Mouse (Mus musculus) stomach, embryonic 15.5 days (tissue): ENCODE results near the gene Gnptab. TPM values are rescaled to one million over a fixed set of nuclear protein-coding genes. Genes with fewer than 3 reads are reported as not detected.
A peak's percentile ranks its signal among the peaks of the same experiment; 100 is the strongest.

Source experiments
- ATAC-seq: fragments of 200-750 bp; cut with Nextera tagmentation; 2 replicates; pipeline ENCODE4 v1.8.0; 2017; ENCODE audit warnings: low read depth, moderate number of reproducible peaks, moderate TSS enrichment; ENCODE audit not compliant: insufficient read depth, low FRiP score
- H3K27ac ChIP-seq: fragments of 300-500 bp; sonication (generic); 2 replicates; pipeline ENCODE4 v1.5.1; 2015; ENCODE audit warnings: mild to moderate bottlenecking, inconsistent platforms
- H3K27me3 ChIP-seq: fragments of 300-500 bp; sonication (generic); replicated peaks from 2 replicates; pipeline ENCODE4 v1.6.1; 2015; ENCODE audit warnings: inconsistent platforms
- H3K36me3 ChIP-seq: fragments of 300-500 bp; sonication (generic); 2 replicates; pipeline ENCODE4 v1.6.1; 2015; ENCODE audit warnings: inconsistent platforms
- H3K4me1 ChIP-seq: fragments of 300-500 bp; sonication (generic); 2 replicates; pipeline ENCODE4 v1.6.1; 2015; ENCODE audit warnings: inconsistent platforms
- H3K4me2 ChIP-seq: fragments of 300-500 bp; sonication (generic); 2 replicates; pipeline ENCODE4 v1.6.1; 2015; ENCODE audit warnings: mild to moderate bottlenecking, inconsistent platforms
- H3K4me3 ChIP-seq: fragments of 300-500 bp; sonication (generic); replicated peaks from 2 replicates; pipeline ENCODE4 v1.5.1; 2015; ENCODE audit warnings: inconsistent platforms
- H3K9ac ChIP-seq: fragments of 300-500 bp; sonication (generic); 2 replicates; pipeline ENCODE4 v1.6.1; 2015; ENCODE audit warnings: inconsistent platforms
- H3K9me3 ChIP-seq: fragments of 300-500 bp; sonication (generic); 2 replicates; pipeline ENCODE4 v1.6.1; 2016; ENCODE audit warnings: inconsistent platforms
- WGBS: fragments of 180-500 bp; shearing (Covaris S2); methylation state at CpG from one replicate; pipeline ENCODE4 v1.1.7; 2015; 5-methylcytosine and 5-hydroxymethylcytosine counted together
- polyA plus RNA-seq: library from polyadenylated mRNA; unstranded; fragments of >200 nt; fragmentation: Nextera tagmentation; extraction: Ambion mirVana; gene quantifications from 2 replicates; pipeline ENCODE4 v1.2.1, GENCODE M21; 2015

The Gnptab gene
- polyA plus RNA-seq, result 9.9 and 11.6 TPM in 2 replicates

DNA sequence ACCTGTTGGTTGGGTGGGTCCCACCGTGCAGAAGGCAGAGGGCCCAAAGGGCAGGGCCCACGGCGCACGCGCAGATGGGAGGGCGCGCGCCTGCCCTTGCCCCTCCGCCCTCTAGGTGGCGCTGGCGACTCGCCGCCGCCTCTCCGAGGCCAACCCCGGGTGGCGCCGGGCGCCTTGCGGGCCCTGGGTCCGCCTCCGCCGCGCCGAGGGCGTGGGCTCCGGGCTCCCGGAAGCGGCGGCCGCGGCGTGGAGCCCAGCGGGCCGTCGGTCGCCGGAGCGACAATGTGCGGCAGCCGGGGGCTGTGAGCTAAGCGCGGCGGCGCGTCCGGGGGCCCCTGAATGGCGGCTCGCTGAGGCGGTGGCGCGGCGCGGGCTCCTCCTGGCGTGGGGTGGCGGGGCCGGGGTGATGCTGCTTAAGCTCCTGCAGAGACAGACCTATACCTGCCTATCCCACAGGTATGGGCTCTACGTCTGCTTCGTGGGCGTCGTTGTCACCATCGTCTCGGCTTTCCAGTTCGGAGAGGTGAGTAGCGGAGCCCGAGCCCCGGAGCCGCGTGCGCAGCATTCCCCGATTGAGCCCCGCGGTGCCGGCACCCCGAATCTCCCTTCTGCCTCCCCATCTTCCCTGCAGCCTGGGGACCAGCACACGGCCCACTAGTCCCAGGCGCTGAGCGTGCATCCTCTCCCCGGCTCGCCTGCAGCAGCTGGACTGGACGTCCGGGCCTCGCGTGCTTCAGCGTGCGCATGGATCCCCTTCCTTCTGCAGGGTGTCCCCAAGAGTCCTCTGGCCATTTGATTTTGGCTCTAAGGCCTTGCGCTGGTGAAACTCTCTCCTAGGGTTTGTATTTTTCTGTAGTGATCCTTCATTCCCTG, at the start of gene Gnptab, which contains the start of gene Dram1:
Gnptab (plus strand) TSS at position 120 of the 873 bp plus-strand sequence.
Dram1 (minus strand) TSS at position 68 of the 873 bp plus-strand sequence.
- H3K4me2 ChIP-seq, result peak within 1 kb of the TSS; percentile 88
- ATAC-seq, result peak; percentile 88
- under 1% methylated on average over 87 of the region's 87 CpGs for WGBS
- H3K9ac ChIP-seq, result peak within 1 kb of the TSS; percentile 57
- peak within 1 kb of the TSS; percentile 52 for H3K27ac ChIP-seq
- no peaks in the 10 kb centered on the region for H3K36me3 ChIP-seq
- H3K4me1 ChIP-seq, result peaks cover 9% of the 10 kb centered on the region
- peak within 1 kb of the TSS; percentile 85 for H3K4me3 ChIP-seq
- no peaks in the 10 kb centered on the region for H3K27me3 ChIP-seq
- H3K9me3 ChIP-seq, result no peaks in the 10 kb centered on the region

GRCm38 (mm10) chr10:88330695-88331094, 48.2 kb upstream of the Gnptab start:
- no peaks in the 10 kb centered on the region for H3K36me3 ChIP-seq
- no peak overlapping the region for H3K4me3 ChIP-seq
- no peak overlapping the region for H3K9ac ChIP-seq
- H3K27ac ChIP-seq, result no peak overlapping the region
- H3K9me3 ChIP-seq, result no peaks in the 10 kb centered on the region
- ATAC-seq, result no peak
- H3K4me1 ChIP-seq, result no peaks in the 10 kb centered on the region
- no peak overlapping the region for H3K4me2 ChIP-seq
- 20% methylated on average over 5 of the region's 5 CpGs for WGBS
- no peaks in the 10 kb centered on the region for H3K27me3 ChIP-seq

DNA sequence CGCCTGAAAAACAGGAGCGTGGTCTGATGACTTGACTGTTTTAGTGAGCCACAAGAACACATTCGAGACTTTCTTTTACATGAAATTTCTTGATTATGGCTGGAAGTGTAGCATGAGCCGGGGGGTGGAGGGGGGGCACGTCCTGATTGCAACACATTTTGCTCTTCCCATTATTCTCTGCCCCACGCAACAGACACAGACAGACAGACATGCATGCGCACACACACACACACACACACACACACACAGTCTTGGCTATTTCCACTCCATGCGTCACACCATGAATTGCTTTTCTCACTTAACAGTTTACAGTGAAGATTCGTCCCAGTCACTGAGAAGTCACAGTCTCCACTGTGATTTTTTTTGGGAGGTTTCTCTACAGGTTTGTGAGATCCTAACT, 38.3 kb upstream of the Gnptab start:
- no peak for ATAC-seq
- Histone ChIP-seq H3K4me2 (no peak overlapping the region), H3K36me3 (no peaks in the 10 kb centered on the region), H3K9me3 (no peaks in the 10 kb centered on the region), H3K4me3 (no peak overlapping the region), H3K27me3 (no peaks in the 10 kb centered on the region), H3K4me1 (no peaks in the 10 kb centered on the region), H3K9ac (no peak overlapping the region), H3K27ac (0 out of 2 replicates have a peak overlapping the region, but pooled peaks have one; percentile 31)
- 78% methylated on average over 9 of the region's 9 CpGs for WGBS

- H3K36me3 ChIP-seq, result no peaks in the 10 kb centered on the region
- H3K9ac ChIP-seq, result no peak overlapping the region
- no peaks in the 10 kb centered on the region for H3K4me1 ChIP-seq
- no peak overlapping the region for H3K4me3 ChIP-seq
- ATAC-seq, result peak; percentile 79
- no peak overlapping the region for H3K4me2 ChIP-seq
- no peaks in the 10 kb centered on the region for H3K9me3 ChIP-seq
- WGBS, result 66% methylated on average over 6 of the region's 6 CpGs
- 0 out of 2 replicates have a peak overlapping the region, but pooled peaks have one; percentile 31 for H3K27ac ChIP-seq
- no peaks in the 10 kb centered on the region for H3K27me3 ChIP-seq
Measured at GRCm38 (mm10) chr10:88341368-88341767, 37.6 kb upstream of the Gnptab start.

GRCm38 (mm10) chr10:88345899-88346401, 33.0 kb upstream of the Gnptab start:
- H3K4me2 ChIP-seq, result peak overlapping the region; percentile 20; the same call in 1 of the 2 replicates
- peaks cover 2% of the 10 kb centered on the region; the same call in 1 of the 2 replicates for H3K4me1 ChIP-seq
- no peaks in the 10 kb centered on the region for H3K9me3 ChIP-seq
- peak overlapping the region; percentile 67 for H3K27ac ChIP-seq
- H3K9ac ChIP-seq, result no peak overlapping the region
- H3K36me3 ChIP-seq, result no peaks in the 10 kb centered on the region
- H3K27me3 ChIP-seq, result no peaks in the 10 kb centered on the region
- no peak overlapping the region for H3K4me3 ChIP-seq
- no peak for ATAC-seq
- WGBS, result 56% methylated on average over 11 of the region's 11 CpGs

DNA sequence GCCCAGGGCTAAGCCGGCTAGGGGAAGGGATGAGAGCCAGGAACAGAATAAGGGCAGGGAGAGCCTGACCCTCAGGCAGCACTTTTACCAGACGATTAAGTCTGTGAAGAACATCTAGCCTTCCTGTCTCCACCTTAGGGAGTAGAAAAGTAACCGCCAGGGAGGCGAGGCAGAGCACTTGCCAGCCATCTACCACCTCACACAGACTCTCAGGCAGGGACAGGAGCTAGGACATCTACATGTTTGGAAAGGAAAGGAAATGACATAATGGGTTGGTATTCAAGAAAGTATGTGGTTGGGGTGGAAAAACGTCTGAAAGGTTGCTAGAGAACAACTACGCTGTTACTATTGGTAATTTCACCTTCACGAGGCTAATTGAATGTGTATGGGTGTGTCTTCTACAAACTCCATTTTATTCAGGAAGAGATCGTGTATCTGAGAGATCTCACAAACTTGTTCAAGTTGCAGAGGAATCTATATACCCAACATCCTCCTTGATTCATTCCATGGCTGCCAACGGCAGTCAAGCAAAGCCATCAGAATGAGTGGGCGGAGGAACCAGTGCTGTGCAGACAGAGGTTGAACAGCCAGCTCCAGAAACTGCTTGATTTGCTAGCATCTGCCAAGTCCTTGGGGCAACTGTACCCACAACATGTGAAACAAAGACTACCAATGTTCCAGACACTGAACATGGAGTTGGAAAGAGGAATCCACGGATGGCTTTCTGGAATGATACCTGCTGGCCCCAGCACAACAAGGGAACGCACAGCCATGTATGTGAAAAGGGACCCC, 32.3 kb upstream of the Gnptab start:
- 73% methylated on average over 12 of the region's 12 CpGs for WGBS
- H3K4me3 ChIP-seq, result no peak overlapping the region
- no peak overlapping the region for H3K9ac ChIP-seq
- no peaks in the 10 kb centered on the region for H3K27me3 ChIP-seq
- H3K36me3 ChIP-seq, result no peaks in the 10 kb centered on the region
- H3K4me2 ChIP-seq, result peak overlapping the region; percentile 20; the same call in 1 of the 2 replicates
- ATAC-seq, result no peak
- H3K9me3 ChIP-seq, result no peaks in the 10 kb centered on the region
- H3K4me1 ChIP-seq, result peaks cover 2% of the 10 kb centered on the region; the same call in 1 of the 2 replicates
- peak overlapping the region; percentile 67 for H3K27ac ChIP-seq

- Histone ChIP-seq H3K9me3 (no peaks in the 10 kb centered on the region), H3K9ac (no peak overlapping the region), H3K36me3 (no peaks in the 10 kb centered on the region), H3K27me3 (no peaks in the 10 kb centered on the region), H3K27ac (no peak overlapping the region), H3K4me2 (no peak overlapping the region), H3K4me1 (peaks cover 2% of the 10 kb centered on the region; the same call in 1 of the 2 replicates), H3K4me3 (no peak overlapping the region)
- WGBS, result 51% methylated on average over 8 of the region's 8 CpGs
- ATAC-seq, result no peak
Measured at GRCm38 (mm10) chr10:88349800-88350199, 29.1 kb upstream of the Gnptab start.

- H3K4me2 ChIP-seq, result no peak overlapping the region
- peaks cover 2% of the 10 kb centered on the region; the same call in 1 of the 2 replicates for H3K4me1 ChIP-seq
- 76% methylated on average over 2 of the region's 2 CpGs for WGBS
- no peak overlapping the region for H3K4me3 ChIP-seq
- ATAC-seq, result no peak
- H3K27ac ChIP-seq, result no peak overlapping the region
- no peaks in the 10 kb centered on the region for H3K36me3 ChIP-seq
- no peaks in the 10 kb centered on the region for H3K27me3 ChIP-seq
- H3K9me3 ChIP-seq, result no peaks in the 10 kb centered on the region
- H3K9ac ChIP-seq, result no peak overlapping the region
Measured at GRCm38 (mm10) chr10:88350687-88351086, 28.2 kb upstream of the Gnptab start.

- no peak for ATAC-seq
- H3K4me3 ChIP-seq, result no peak overlapping the region
- H3K27ac ChIP-seq, result no peak overlapping the region
- H3K9ac ChIP-seq, result no peak overlapping the region
- 60% methylated on average over 5 of the region's 5 CpGs for WGBS
- H3K9me3 ChIP-seq, result no peaks in the 10 kb centered on the region
- H3K27me3 ChIP-seq, result no peaks in the 10 kb centered on the region
- peaks cover 2% of the 10 kb centered on the region; the same call in 1 of the 2 replicates for H3K4me1 ChIP-seq
- no peak overlapping the region for H3K4me2 ChIP-seq
- no peaks in the 10 kb centered on the region for H3K36me3 ChIP-seq
Measured at GRCm38 (mm10) chr10:88351411-88352103, 27.4 kb upstream of the Gnptab start.

- Histone ChIP-seq H3K9me3 (no peaks in the 10 kb centered on the region), H3K4me3 (no peak overlapping the region), H3K36me3 (no peaks in the 10 kb centered on the region), H3K4me1 (no peaks in the 10 kb centered on the region), H3K27ac (no peak overlapping the region), H3K4me2 (no peak overlapping the region), H3K27me3 (no peaks in the 10 kb centered on the region), H3K9ac (no peak overlapping the region)
- no peak for ATAC-seq
- WGBS, result 60% methylated on average over 2 of the region's 2 CpGs
Measured at GRCm38 (mm10) chr10:88352549-88352948, 26.4 kb upstream of the Gnptab start.

DNA sequence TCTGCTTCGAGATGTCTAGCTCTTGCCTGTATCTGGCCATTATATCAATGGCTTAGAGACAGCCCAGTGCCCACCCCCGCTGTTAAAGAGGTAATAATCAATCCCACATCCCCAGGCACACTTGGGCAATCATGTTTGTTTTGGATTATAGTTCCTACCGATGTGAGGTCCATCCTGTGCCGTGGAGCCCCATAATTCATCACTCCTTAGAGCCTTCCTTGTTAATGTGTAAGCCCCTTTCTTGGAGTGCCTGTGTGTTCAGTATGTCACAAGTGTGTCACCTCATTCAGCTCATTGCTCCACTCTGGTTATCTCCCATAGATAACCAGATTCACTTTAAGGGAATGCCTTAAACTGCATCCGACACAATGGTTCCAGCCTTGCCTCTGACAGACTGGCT, 24.3 kb upstream of the Gnptab start:
- no peak overlapping the region for H3K4me3 ChIP-seq
- H3K4me1 ChIP-seq, result no peaks in the 10 kb centered on the region
- no peak for ATAC-seq
- no peaks in the 10 kb centered on the region for H3K27me3 ChIP-seq
- H3K9me3 ChIP-seq, result no peaks in the 10 kb centered on the region
- no peak overlapping the region for H3K27ac ChIP-seq
- H3K9ac ChIP-seq, result no peak overlapping the region
- no peak overlapping the region for H3K4me2 ChIP-seq
- WGBS, result 70% methylated on average over 5 of the region's 5 CpGs
- no peaks in the 10 kb centered on the region for H3K36me3 ChIP-seq
